ENCODE assay signal across 17 mouse cellular contexts in genomic region chr9:91587861-91588260, GRCm38 (mm10).
DNase-seq lines count a peak whose midpoint lies in the region; ATAC-seq and TF ChIP-seq lines count a peak whose summit lies in the region.
"Had no signal": no experiment of that assay in that cellular context is flagged by ENCODE, and none has a peak within 500 bp of the region (broad histone marks: within the 10 kb centered on the region; RNA-seq: fewer than 3 reads in every experiment).

No protein-coding gene starts in this region.

- intact Hi-C loops in gastrocnemius, adult 2 months (cut with DNase I): no loop called here

- WGBS in forebrain, embryonic 15.5 days: 26% methylated on average over 5 of the region's 5 CpGs
- WGBS in forebrain, embryonic 11.5 days: 41% methylated on average over 5 of the region's 5 CpGs
- WGBS in midbrain, postnatal 0 days: 56% methylated on average over 5 of the region's 5 CpGs
- WGBS in midbrain, embryonic 10.5 days: 73% methylated on average over 5 of the region's 5 CpGs

- no peak overlapping the region for H3K4me2 ChIP-seq in forebrain, embryonic 15.5 days (replicated peaks)
- H3K4me2 ChIP-seq in forebrain, embryonic 11.5 days (ENCODE audit: low read depth, low read length, severe bottlenecking): no peak overlapping the region
- no peak overlapping the region for H3K4me2 ChIP-seq in midbrain, postnatal 0 days (ENCODE audit: low read depth, low read length, poor library complexity, severe bottlenecking)
- H3K4me2 ChIP-seq: hindbrain, embryonic 12.5 days had no signal

- H3K4me3 ChIP-seq in forebrain, embryonic 15.5 days: no peak overlapping the region
- H3K4me3 ChIP-seq in forebrain, embryonic 11.5 days (ENCODE audit: low read depth, low read length): no peak overlapping the region
- no peak overlapping the region for H3K4me3 ChIP-seq in midbrain, postnatal 0 days (ENCODE audit: low read depth, low read length)
- H3K4me3 ChIP-seq in midbrain, embryonic 10.5 days: no peak overlapping the region
- H3K4me3 ChIP-seq in gastrocnemius, adult 2 months: no peak overlapping the region
- H3K4me3 ChIP-seq: embryonic facial prominence, embryonic 10.5 days; hindbrain, embryonic 12.5 days had no signal

- 0 out of 2 replicates have a peak, but pooled peaks have one; percentile 23 for ATAC-seq in forebrain, embryonic 15.5 days (replicated peaks)
- no peak for ATAC-seq in forebrain, embryonic 11.5 days (replicated peaks; ENCODE audit: low FRiP score)
- no peak for ATAC-seq in midbrain, postnatal 0 days (ENCODE audit: low FRiP score)
- ATAC-seq: intestine, embryonic 16.5 days had no signal

- TF ChIP-seq CTCF in midbrain, postnatal 0 days (IDR thresholded peaks at IDR 0.05): no peak
- no peak for TF ChIP-seq CTCF in gastrocnemius, adult 2 months (IDR thresholded peaks at IDR 0.05)

- H3K9me3 ChIP-seq in forebrain, embryonic 15.5 days: no peaks in the 10 kb centered on the region
- no peaks in the 10 kb centered on the region for H3K9me3 ChIP-seq in forebrain, embryonic 11.5 days (ENCODE audit: control insufficient read depth, low read length)
- H3K9me3 ChIP-seq in midbrain, postnatal 0 days (ENCODE audit: low read length): no peaks in the 10 kb centered on the region
- no peaks in the 10 kb centered on the region for H3K9me3 ChIP-seq in midbrain, embryonic 10.5 days (replicated peaks)
- H3K9me3 ChIP-seq: embryonic facial prominence, embryonic 10.5 days; hindbrain, embryonic 12.5 days had no signal

- no peaks in the 10 kb centered on the region for H3K36me3 ChIP-seq in forebrain, embryonic 15.5 days
- H3K36me3 ChIP-seq in forebrain, embryonic 11.5 days (ENCODE audit: control insufficient read depth, insufficient read depth, low read length): no peaks in the 10 kb centered on the region
- H3K36me3 ChIP-seq in midbrain, postnatal 0 days (ENCODE audit: insufficient read depth, low read length): no peaks in the 10 kb centered on the region
- H3K36me3 ChIP-seq in midbrain, embryonic 10.5 days: no peaks in the 10 kb centered on the region
- H3K36me3 ChIP-seq: embryonic facial prominence, embryonic 10.5 days; hindbrain, embryonic 12.5 days had no signal

- H3K27ac ChIP-seq in forebrain, embryonic 15.5 days (replicated peaks): no peak overlapping the region
- H3K27ac ChIP-seq in forebrain, embryonic 11.5 days (ENCODE audit: low read depth, low read length): no peak overlapping the region
- H3K27ac ChIP-seq in midbrain, postnatal 0 days (ENCODE audit: low read depth, low read length): no peak overlapping the region
- H3K27ac ChIP-seq in midbrain, embryonic 10.5 days (replicated peaks): no peak overlapping the region
- no peak overlapping the region for H3K27ac ChIP-seq in gastrocnemius, adult 2 months
- H3K27ac ChIP-seq: embryonic facial prominence, embryonic 10.5 days; hindbrain, embryonic 12.5 days had no signal

- H3K9ac ChIP-seq in forebrain, embryonic 15.5 days (replicated peaks): no peak overlapping the region
- no peak overlapping the region for H3K9ac ChIP-seq in forebrain, embryonic 11.5 days (ENCODE audit: low read length)
- H3K9ac ChIP-seq in midbrain, postnatal 0 days (replicated peaks; ENCODE audit: low read length, poor library complexity, severe bottlenecking): no peak overlapping the region
- H3K9ac ChIP-seq: hindbrain, embryonic 12.5 days had no signal

- 0 out of 2 replicates have a peak, but pooled peaks cover 3% of the 10 kb centered on the region for H3K4me1 ChIP-seq in forebrain, embryonic 15.5 days
- H3K4me1 ChIP-seq in forebrain, embryonic 11.5 days (replicated peaks; ENCODE audit: control insufficient read depth, insufficient read depth, low read length): no peaks in the 10 kb centered on the region
- no peaks in the 10 kb centered on the region for H3K4me1 ChIP-seq in midbrain, postnatal 0 days (ENCODE audit: insufficient read depth, low read length)
- no peaks in the 10 kb centered on the region for H3K4me1 ChIP-seq in midbrain, embryonic 10.5 days
- H3K4me1 ChIP-seq: embryonic facial prominence, embryonic 10.5 days; hindbrain, embryonic 12.5 days had no signal

- DNase-seq in cerebellum, postnatal 10 days: peak; percentile 25 to 27
- no peak for DNase-seq in cerebellum, adult 9-11 months
- DNase-seq in forebrain, embryonic 11.5 days (ENCODE audit: low spot score): no peak
- peak; percentile 43 for DNase-seq in midbrain, postnatal 0 days (ENCODE audit: low spot score)
- no peak for DNase-seq in midbrain, embryonic 10.5 days (ENCODE audit: low spot score)
- no peak for DNase-seq in gastrocnemius, adult 2 months
- no peak for DNase-seq in layer of hippocampus, adult 18-20 months (ENCODE audit: low spot score in 2 of 2)
- DNase-seq: adrenal gland, postnatal 10 days; gastrocnemius, postnatal 25 days; heart, adult 11 months; heart, postnatal 10 days; heart, postnatal 4 days; kidney, adult 2 months had no signal

- H3K27me3 ChIP-seq in forebrain, embryonic 15.5 days: no peaks in the 10 kb centered on the region
- no peaks in the 10 kb centered on the region for H3K27me3 ChIP-seq in forebrain, embryonic 11.5 days (ENCODE audit: control insufficient read depth, insufficient read depth, low read length)
- H3K27me3 ChIP-seq in midbrain, postnatal 0 days (ENCODE audit: insufficient read depth, low read length): no peaks in the 10 kb centered on the region
- no peaks in the 10 kb centered on the region for H3K27me3 ChIP-seq in midbrain, embryonic 10.5 days (ENCODE audit: low read depth, poor library complexity, severe bottlenecking)
- H3K27me3 ChIP-seq: hindbrain, embryonic 12.5 days had no signal

Comparison
In these comparisons a context has a peak if more than half of its experiments do, and no peak if none do; other contexts are left out.
1. DNase-seq: peak in cerebellum, postnatal 10 days (2 of 2) and midbrain, postnatal 0 days (single experiment); none in cerebellum, adult 9-11 months (single experiment), forebrain, embryonic 11.5 days (single experiment), midbrain, embryonic 10.5 days (single experiment), gastrocnemius, adult 2 months (single experiment) and layer of hippocampus, adult 18-20 months (0 of 2).